Mouse (Mus musculus): ENCODE results near the gene Rufy1.
"Not testable (repeated sequence)": the region's sequence is repeated elsewhere in the genome, so short reads cannot be mapped to it uniquely, and the experiment has no call there.

Rufy1 gene

DNA sequence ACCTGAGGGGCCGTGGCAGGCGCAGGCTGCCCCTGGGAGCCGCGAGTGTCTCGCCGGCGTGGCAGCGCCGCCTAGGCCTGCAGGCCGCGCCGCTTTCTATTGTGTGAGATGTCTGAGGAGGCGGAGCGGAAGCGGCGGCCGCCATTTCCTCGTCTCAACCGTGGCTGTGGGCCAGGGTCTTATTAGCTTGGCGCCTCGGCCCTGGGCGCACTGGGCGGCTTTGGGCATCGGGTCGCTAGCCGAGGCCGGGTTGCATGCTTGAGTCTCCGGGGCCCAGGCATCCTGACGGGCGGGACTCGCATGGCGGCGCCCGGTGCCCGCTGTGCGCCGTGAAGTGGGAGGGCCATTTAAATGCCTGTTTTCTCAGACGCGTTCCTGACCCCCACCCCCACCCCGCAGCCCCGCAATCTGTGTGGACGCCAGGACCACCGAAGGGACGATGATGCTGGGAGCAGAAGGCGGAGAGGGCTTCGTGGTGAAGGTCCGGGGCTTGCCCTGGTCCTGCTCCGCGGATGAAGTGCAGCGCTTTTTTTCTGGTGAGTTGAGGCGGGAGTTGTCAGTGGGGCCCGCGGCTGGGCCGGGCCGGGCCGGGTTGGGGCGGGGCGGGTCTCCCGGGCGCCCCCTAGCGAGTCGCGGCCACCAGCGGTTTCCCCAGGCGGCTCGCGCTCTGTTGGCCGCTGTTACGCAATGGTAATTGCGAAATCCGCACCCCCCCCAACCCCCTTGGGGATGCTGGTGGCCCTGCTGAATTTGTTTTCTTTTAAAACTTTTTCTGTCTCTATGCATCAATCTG, 52.8 kb downstream of the Rufy1 start:
- peak; percentile 91 for DNase-seq (ENCODE audit: low read depth)

DNA sequence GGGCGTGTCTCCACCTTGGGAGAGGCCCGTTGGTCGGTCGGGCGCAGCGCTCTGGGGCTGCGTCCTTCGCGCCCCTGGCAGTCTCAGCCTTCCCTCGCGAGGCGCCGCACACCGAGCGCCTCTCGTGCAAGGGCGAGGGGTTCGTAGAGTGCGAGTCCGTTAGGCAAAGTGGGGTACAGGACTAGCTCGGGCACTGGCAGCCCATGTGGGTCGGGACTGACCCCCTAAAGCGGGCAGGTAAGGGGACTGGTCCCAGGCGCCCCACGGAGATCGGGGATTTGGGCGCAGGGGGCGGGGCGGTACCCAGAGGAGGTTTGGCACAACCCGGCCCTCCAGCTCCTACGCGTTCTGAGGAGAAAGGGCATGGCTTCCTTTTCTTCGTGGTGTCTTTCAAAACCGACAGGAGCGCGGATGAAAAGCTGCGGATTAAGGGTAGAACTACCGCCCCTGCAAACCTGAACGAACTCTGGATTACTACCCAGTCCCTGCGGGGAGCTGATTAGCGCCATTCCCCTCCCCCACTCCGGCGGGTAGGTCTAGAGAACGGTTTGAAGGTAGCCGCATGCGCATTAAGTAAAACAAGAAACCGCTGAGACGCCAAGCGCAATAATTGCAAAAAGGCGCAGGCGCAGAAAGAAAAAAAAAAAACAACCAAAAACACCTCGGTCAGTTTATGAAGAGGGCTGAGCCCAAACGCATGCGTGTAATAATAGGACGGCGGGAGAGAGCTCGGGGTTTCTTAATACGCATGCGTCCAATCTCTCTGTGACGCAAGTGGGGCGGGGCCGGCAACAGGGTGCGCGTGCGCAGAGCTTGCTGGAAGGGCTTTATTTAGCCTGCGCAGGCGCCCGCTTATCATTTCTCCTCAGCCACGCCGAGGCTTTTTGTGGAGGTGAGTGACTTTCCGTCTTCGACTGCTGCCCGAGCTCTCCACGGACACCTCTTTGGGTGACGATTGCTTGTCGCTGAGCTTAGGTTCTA, 53.7 kb downstream of the Rufy1 start, which contains the start of gene Hnrnph1:
Hnrnph1 (plus strand) TSS at position 80 of the 981 bp plus-strand sequence.
- peak; percentile 99 for DNase-seq (ENCODE audit: low read depth)

DNA sequence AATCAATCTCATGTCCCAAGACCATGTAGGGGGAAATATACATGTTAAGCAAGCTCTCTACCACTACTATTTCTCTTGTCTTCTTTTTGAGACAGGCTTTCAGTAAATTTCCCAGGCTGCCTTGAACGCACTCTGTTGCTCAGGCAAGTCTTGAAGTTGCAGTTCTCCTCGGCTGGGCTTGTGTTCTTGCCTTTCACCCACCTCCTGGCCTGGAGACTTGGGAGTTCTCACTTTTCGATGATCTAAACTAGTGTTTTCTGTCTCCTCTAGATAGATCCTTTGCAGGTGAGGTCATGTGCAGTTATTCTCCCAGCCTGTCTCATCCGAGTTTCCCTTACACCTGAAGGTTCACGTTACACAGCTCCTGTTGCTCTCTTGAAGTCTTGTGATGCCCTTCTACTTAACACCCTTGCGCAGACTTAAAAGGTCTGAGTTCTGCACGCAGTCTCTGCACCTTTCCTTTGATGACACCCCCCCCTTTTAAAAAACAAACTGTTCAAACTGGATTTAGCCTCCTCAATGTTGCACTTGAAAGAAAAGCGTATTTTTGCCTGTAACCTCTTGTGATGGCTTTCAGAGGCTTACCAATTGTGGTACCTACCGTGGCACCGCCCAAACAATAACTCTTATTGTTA, 54.7 kb downstream of the Rufy1 start:
- DNase-seq (ENCODE audit: low read depth): peak; percentile 68

DNA sequence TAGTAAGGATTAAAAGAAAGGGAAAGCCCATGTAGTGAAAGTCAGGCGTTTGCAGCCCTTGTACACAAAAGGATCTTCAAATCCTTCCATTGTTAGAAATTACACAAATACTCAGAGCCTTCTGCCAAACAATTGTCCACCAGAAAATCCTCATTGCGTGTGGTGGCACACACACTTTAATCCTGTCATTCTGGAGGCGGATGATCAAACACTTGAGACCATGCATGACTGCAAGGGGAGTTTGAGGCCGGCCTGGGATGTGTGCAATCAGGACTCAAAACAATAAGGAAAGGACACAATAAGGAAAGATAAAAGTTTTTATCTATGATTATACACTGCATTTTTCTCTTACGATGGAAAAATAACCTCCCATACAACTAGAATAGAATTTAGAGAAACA, 55.5 kb downstream of the Rufy1 start:
- DNase-seq (ENCODE audit: low read depth): no peak

DNA sequence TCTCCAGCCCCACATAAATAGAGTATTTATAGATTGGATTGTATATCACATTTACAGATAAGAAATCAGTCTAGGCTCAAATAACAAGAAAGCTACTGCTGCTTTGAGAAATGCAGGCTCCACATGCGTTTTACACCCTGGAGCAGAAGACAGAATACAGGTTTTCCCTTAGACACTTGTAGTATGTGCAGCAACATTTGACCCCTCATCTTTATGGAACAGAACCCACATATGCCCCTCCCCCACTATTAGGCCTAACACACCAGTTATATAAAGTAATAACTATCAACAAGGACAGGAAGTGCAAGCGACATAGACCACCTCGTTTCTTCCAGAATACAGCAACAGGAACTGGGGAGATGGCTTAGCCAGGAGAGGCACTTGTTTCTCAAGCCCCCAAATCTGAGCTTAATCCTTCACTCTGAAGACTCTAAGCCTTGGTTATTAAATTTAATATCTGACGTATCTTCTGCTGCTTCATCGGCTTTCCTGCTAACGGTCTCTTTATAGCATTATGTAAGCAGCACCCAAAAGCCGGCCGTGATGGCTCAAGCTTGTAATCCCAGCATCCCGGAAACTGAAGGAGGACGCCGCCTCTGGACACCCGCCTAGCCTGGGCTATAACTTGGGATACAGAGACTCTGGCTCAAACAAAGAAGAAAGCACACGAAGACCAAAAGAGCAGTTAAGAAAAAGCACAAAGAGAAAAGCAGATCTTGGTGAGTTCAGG, 56.5 kb downstream of the Rufy1 start:
- DNase-seq (ENCODE audit: low read depth): no peak

DNA sequence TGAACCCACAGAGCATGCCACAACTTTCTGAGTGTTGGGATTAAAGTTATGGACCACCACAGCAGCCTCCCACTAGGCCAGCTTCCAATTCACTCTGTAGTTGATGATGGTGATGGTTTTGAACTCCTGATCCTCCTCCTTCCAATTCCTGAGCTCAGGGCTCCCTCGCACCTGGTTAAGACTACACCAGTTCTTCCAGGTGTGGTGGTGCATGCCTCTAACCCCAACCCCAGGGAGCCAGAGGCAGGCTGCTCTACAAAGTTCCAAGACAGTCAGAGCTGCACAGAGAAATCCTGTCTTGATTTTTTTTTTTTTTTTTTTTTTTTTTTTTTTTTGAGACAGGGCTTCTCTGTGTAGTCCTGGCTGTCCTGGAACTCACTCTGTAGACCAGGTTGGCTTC, 57.3 kb downstream of the Rufy1 start:
- no peak for DNase-seq (ENCODE audit: low read depth)

DNA sequence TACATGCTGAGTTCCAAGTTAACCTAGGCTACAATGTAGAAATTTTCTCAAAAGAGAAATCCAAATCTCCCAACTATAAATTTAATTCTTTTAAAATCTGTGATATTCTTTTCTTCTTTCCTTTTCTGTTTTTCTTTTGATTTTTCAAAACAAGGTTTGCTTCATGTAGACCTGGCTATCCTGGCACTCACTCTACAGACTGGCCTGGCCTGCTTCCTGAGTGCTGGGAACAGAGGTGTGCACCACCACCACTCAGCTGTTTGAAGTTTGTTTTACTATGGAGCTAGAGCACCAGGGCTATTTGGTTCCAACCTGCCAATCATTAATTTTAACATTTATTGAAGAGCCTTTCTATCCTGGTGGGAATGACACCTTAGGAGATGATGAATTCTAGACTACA, 57.8 kb downstream of the Rufy1 start:
- DNase-seq (ENCODE audit: low read depth): no peak

DNA sequence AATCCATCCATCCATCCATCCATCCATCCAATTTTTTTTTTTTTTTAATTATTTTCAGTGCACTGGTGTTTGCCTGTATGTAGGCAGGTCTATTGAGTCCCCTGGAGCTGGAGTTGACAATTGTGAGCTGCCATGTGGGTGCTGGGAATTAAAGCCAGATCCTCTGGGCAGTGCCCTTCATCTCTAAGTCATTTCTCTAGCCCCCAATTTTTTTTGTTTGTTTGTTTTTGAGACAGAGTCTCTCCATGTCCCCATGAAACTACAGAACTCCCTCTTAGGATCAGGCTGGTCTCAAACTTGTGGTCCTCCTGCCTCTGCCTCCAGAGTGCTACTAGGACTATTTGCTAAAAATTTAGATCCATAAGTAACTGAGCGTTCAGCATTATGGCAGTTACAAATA, 59.0 kb downstream of the Rufy1 start:
- no peak for DNase-seq (ENCODE audit: low read depth)

DNA sequence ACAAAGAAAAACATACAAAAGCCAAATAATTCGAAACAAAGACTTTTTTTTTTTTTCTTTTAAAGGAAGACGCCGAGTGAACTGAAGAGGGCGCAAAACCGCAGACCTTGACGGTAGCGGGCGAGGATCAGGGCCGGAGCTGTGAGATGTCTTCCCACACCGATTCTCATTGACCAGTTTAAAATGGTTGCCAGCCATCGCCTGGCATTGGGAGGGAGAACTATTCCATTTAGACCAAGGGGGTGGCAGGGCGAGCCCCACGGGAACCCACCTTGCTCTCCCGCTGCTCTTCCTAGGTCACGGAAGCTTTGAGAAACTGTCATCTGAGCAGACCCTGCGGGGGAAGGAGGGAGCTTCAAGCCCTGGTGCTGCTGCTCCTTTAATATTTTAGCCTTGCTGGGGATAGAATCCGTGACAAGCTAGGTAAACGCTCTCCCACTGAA, 59.5 kb downstream of the Rufy1 start:
- DNase-seq (ENCODE audit: low read depth): peak; percentile 82

DNA sequence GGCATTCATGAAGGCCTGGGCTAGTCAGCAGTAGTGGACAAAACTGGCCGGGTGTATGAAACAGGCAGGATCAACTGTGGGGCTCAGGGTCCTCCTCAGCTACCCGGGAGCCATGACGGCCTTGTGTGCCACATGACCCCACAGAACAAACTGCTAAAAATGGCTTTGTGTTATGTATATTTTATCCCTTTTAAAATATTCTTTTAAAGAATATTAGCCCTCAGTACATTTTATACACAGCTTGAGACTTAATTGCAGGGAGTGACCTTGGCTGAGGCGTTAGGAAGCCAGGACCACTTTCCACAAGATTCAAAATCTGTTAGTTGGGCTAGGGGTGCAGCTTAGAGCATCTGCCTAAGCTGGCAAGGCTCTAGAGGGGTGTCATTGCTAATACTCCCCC, 60.0 kb downstream of the Rufy1 start:
- DNase-seq (ENCODE audit: low read depth): no peak

DNA sequence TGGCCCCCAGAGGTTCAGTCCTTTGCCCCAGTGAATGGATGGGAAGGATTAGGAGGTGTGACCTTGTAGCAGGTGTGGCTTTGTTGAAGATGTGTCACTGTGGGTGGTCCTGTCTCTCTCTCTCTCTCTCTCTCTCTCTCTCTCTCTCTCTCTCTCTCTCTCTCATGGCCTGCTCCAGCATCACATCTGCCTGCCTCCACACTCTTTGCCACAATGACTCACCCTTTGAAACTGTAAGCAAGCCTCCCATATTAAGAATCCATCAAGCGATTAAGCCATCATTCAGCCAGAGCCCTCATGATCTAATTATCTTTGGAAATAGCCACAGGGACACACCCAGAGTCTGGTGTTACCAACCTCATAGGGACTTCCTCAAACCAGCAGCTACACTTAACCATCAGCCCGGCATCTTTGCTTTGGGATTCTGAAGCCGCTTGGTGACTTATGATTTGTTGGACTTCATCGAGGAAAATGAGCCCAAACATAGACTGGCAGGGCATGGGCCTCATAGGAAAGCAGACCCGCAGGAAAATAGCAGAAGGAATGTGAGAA, 61.5 kb downstream of the Rufy1 start:
- no peak for DNase-seq (ENCODE audit: low read depth)

DNA sequence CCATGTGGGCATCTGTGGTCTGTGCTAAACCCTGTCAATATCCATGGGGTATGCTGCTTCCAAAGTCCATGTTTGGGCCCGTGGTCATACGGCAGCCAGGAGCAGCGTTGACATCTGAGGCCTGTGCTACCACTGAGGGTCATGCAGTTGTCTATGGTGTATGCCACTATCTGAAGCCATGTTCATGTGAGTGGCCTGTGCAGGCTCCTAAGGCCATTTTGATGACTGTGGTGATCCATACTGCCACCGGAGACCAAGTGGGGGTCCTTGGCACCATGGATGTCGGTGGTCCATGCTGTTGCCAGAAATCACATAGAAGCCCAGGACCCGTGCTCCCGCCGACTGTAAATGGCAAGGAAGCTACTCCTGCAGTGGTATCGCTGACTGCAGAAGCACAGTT, 63.4 kb downstream of the Rufy1 start:
- DNase-seq (ENCODE audit: low read depth): no peak

DNA sequence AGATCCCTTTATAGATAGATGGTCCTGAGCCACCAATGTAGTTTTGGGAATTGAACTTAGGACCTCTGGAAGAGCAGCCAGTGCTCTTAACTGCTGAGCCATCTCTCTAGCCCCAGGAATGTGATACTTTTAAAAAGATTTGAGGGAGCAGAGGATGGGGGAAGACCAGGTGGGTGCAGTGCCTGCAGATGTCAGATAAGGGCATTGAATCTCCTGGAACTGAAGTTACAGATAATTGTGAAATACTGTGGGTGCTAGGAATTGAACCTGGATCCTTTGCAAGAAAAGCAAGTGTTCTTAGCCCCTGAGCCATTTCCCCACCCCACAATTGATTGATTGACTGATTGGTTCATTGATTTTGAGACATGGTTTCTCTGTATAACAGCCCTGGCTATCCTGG, 65.6 kb downstream of the Rufy1 start:
- DNase-seq (ENCODE audit: low read depth): no peak

DNA sequence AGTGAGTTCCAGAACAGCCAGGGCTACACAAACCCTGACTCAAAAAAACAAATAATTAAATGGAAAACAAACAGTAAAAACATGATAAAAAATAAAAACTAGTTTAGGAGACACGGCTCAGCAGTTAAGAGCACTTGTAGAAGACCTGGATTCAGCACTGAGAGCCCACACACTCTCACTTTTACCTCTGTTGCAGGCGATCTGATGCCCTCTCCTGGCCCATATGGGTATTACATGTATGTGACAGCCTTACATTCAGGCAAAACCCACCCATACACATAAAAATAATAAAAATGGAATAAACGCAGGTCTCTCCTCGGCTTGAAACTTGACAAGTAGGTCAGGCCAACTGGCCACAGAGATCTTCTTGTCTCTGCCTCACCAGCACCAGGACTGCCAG, 66.4 kb downstream of the Rufy1 start:
- peak; percentile 89 for DNase-seq (ENCODE audit: low read depth)

DNA sequence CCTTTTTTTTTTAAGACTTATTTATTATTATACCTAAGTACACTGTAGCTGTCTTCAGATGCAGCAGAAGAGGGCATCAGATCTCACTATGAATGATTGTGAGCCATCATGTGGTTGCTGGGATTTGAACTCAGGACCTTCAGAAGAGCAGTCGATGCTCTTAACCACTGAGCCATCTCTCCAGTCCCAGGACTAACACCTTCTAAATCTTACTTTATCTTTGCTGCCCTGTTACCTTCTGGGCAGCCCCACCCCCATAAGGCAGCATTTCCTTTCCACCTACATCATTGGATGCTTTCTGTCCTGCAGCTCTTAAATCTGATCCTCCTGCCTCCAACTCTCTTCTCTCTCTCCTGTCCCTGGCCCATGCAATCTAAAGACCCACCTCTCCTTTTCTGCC, 69.6 kb downstream of the Rufy1 start:
- DNase-seq (ENCODE audit: low read depth): not testable (repeated sequence)

DNA sequence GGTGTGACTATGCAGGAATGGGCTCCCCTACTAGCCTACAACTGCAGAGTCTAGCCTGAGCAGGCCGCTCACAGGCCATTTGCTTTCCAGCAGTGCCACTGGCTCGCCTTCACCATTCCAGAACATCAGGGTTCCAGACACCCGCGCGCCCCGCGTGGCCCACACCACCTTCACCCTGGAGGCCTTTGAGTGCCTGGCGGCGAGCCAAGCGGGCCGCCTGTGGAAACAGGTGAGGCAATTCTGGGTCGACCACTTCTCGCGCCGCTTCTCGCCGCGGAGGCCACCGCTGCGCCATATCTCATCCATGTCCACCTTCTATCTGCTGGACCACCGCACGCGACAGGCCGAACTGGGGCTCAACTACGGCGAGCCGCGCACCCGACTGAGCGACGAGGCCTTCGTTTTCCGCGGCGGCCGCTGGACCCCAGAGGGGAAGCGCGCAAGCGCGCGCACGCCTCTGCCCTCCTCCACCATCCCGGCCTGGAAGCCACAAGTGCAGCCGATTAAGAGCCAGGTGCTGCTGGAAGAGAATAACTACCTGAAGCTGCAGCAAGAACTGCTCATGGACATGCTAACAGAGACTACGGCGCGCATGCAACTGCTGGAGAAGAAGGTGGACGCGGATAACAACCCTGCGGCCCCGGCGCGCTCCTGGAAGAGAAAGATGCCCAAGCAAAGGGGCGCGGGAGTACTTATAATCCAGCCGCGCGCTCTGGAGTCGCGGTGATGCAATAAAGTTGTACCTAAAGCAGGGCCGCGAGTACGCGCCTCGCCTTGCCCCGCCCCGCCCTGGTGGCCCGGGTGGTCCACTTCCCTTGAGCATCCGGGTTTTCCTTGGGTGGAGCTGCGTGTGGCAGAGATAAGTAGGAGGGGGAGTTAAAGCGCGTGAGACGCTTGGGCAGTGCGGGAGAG, 71.7 kb downstream of the Rufy1 start:
- DNase-seq (ENCODE audit: low read depth): peak; percentile 26

DNA sequence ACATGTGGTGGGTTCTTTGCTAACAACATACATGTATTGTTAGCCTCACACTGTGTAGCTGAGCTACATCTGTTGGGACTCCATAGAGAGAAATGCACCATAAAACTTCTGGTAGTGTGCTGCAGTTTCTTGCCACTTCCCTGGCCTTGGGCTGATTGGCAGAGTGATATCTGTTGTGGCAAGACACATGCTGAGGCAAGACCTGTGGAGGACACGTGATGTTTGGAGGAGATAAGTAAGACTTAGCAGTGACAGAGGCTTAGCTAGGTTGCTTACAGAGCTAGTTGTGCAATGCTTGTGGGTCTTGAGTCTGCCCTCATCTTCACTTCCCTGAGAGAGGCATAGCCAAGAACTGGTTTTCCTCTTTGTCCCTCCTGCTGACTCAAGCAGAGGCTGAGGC, 75.5 kb downstream of the Rufy1 start:
- DNase-seq (ENCODE audit: low read depth): no peak

DNA sequence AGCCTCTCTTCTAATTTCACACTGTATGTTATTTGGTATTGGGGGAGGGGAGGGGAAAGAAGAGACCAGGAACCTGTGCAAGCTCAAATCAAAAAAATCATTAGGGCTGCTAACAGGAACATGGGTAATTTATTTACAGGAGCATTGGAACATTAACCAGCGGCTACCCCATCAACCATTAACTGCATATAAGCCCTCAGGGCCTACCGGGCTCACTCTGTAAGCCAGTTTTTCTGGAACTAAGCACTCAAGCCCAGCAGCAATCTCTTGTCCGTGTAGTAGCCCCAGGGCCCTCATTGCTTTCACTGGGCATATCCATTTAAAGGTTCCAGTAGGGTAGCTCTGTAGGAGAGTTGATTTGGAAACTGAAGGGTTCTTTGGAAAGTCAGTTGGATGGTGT, 76.1 kb downstream of the Rufy1 start:
- DNase-seq (ENCODE audit: low read depth): no peak

DNA sequence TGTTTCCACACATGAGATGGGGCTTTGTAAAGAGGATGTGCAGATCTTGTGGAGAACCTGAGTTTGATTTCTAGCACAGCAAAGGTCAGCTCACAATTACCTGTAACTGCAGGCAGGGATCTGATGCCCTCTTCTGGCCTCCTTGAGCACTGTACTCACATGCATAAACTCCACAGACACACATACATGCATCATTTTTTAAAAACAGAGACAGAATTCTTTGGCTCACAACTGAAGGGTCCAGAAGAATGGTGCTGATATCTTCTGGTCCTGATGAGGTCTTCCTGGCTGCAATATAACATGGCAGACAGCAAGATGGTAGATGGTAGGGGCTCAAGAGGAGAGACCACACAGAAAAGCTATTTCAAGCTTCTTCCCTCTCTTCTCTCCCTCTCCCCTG, 76.8 kb downstream of the Rufy1 start, which contains the start of gene Cby3:
Cby3 (plus strand) TSS at position 301 of the 400 bp plus-strand sequence.
- no peak for DNase-seq (ENCODE audit: low read depth)

DNA sequence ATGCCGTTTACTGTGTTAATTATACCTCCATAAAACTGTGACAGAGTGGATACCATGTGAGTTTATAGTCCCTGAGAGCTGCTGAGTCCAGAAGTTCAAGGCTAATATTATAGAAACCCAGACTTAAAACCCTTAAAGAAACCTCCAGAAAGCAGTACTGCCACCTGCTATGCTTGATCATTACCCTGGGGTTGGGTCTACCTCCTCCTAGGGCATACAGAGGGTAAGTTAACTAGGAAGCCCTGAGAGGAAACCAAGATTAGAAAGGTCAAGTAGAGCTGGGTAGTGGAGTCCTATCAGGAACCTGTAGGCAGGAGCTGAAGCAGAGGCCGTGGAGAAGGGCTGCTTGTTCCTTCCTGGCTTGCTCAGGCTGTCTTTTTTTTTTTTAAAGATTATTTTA, 78.7 kb downstream of the Rufy1 start:
- DNase-seq (ENCODE audit: low read depth): no peak
